Mouse (Mus musculus): Measurements from ENCODE around the gene Selenok.

DNA sequence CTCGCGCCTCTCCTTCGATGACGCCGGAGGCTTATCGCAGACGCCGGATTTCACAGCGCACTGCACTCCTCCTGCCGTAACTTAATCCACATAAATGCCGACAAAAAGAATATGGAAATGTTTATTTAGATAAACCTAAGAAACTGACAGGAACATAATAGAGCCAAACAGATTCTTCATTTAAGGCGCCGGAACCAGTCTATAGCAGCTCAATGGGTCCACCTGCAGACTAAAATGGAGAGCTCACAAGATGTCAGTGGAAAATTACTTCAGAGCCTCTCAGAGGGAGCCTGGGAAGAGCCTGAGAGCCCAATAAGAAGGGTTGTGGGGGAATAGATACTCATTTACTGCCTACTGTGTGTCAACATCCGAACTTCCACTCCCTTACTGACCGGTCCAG is 30.6 kb upstream of the Selenok start:
- TF ChIP-seq CTCF (IDR thresholded peaks at IDR 0.05; ENCODE audit: borderline replicate concordance, insufficient read depth, low read length) (no peak), POLR2A (IDR thresholded peaks at IDR 0.05; ENCODE audit: low read depth, low read length) (no peak)
